Mouse (Mus musculus): ENCODE data around the gene Dgkg.

Gene Dgkg

GRCm38 (mm10) chr16:22625987-22626386, 31.0 kb downstream of the Dgkg start:
- TF ChIP-seq GATA4 (IDR thresholded peaks at IDR 0.05; ENCODE audit: insufficient replicate concordance, low read length): no peak

GRCm38 (mm10) chr16:22625412-22625811, 31.6 kb downstream of the Dgkg start:
- TF ChIP-seq GATA4 (IDR thresholded peaks at IDR 0.05; ENCODE audit: insufficient replicate concordance, low read length): no peak

GRCm38 (mm10) chr16:22622286-22622685, 34.7 kb downstream of the Dgkg start:
- TF ChIP-seq GATA4 (IDR thresholded peaks at IDR 0.05; ENCODE audit: insufficient replicate concordance, low read length): no peak

GRCm38 (mm10) chr16:22621299-22621920, 35.6 kb downstream of the Dgkg start:
- no peak for TF ChIP-seq GATA4 (IDR thresholded peaks at IDR 0.05; ENCODE audit: insufficient replicate concordance, low read length)

- no peak for TF ChIP-seq GATA4 (IDR thresholded peaks at IDR 0.05; ENCODE audit: insufficient replicate concordance, low read length)
Measured at GRCm38 (mm10) chr16:22618424-22619056, 38.5 kb downstream of the Dgkg start.

- no peak for TF ChIP-seq GATA4 (IDR thresholded peaks at IDR 0.05; ENCODE audit: insufficient replicate concordance, low read length)
Measured at GRCm38 (mm10) chr16:22615805-22616204, 41.2 kb downstream of the Dgkg start.

- no peak for TF ChIP-seq GATA4 (IDR thresholded peaks at IDR 0.05; ENCODE audit: insufficient replicate concordance, low read length)
Measured at GRCm38 (mm10) chr16:22613186-22614073, 43.6 kb downstream of the Dgkg start.

- no peak for TF ChIP-seq GATA4 (IDR thresholded peaks at IDR 0.05; ENCODE audit: insufficient replicate concordance, low read length)
Measured at GRCm38 (mm10) chr16:22608046-22608445, 49.0 kb downstream of the Dgkg start.

- TF ChIP-seq GATA4 (IDR thresholded peaks at IDR 0.05; ENCODE audit: insufficient replicate concordance, low read length): no peak
Measured at GRCm38 (mm10) chr16:22606989-22607388, 50.0 kb downstream of the Dgkg start.

- no peak for TF ChIP-seq GATA4 (IDR thresholded peaks at IDR 0.05; ENCODE audit: insufficient replicate concordance, low read length)
Measured at GRCm38 (mm10) chr16:22602399-22602798, 54.6 kb downstream of the Dgkg start.

GRCm38 (mm10) chr16:22601756-22602155, 55.3 kb downstream of the Dgkg start:
- TF ChIP-seq GATA4 (IDR thresholded peaks at IDR 0.05; ENCODE audit: insufficient replicate concordance, low read length): no peak

GRCm38 (mm10) chr16:22600108-22600699, 56.8 kb downstream of the Dgkg start:
- TF ChIP-seq GATA4 (IDR thresholded peaks at IDR 0.05; ENCODE audit: insufficient replicate concordance, low read length): no peak

- no peak for TF ChIP-seq GATA4 (IDR thresholded peaks at IDR 0.05; ENCODE audit: insufficient replicate concordance, low read length)
Measured at GRCm38 (mm10) chr16:22598741-22599140, 58.3 kb downstream of the Dgkg start.

- no peak for TF ChIP-seq GATA4 (IDR thresholded peaks at IDR 0.05; ENCODE audit: insufficient replicate concordance, low read length)
Measured at GRCm38 (mm10) chr16:22596394-22596793, 60.6 kb downstream of the Dgkg start.

- no peak for TF ChIP-seq GATA4 (IDR thresholded peaks at IDR 0.05; ENCODE audit: insufficient replicate concordance, low read length)
Measured at GRCm38 (mm10) chr16:22593907-22594306, 63.1 kb downstream of the Dgkg start.
